Mouse (Mus musculus): ENCODE results near the gene Srsf7. TPM values are rescaled to one million over a fixed set of nuclear protein-coding genes. Genes with fewer than 3 reads are reported as not detected.
A peak's percentile ranks its signal among the peaks of the same experiment; 100 is the strongest.

The Srsf7 gene
- polyA plus RNA-seq, 1 experiment from 2014 or later, result 575 TPM

DNA sequence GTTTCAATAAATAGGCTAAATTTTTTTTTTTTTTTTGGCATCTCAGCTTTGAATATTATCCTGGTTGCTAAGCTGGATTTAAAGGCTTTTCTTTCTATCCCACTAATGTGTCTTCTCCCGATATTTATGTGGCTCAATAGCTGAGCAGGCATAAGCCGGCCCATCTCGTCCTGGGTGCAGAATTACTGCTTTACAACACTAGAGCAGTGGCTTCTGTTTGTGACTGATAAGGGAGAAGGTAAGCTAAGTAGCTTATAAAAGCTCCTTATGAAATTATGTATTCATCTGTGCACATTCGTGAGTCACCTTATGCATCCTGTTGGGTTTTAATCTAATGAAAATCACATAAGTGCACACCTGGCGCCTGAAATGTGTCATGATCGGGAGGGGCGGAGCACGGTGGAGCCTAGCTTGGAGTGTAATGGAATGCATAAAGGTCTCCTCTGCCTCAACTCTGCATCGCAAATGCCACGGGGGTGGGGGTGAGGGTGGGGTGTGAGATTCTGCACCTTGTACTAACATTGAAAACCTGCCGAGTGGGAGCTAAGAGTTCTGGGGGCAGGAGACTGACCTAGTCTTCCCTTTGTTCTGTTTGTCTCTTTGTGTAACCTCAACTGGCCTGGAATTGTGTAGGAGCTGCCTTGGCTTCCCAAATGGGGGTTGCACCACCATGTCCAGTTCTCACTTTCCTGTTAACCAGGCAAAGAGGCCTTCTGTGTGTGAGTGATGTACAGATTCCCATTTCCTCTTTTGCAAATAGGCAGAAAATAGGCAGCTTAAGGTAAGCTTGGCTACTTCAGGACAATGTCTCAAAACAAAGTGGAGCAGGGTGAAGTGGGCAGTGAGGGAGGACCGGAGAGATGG is 54.1 kb downstream of the Srsf7 start:
- Histone ChIP-seq H3K4me3 (replicated peaks; ENCODE audit: low read length) (no peak overlapping the region), H3K4me1 (replicated peaks; ENCODE audit: control insufficient read depth, insufficient read depth, low read length) (no peaks in the 10 kb centered on the region), H3K9me3 (ENCODE audit: control insufficient read depth, low read length) (no peaks in the 10 kb centered on the region), H3K4me2 (ENCODE audit: low read length) (no peak overlapping the region), H3K36me3 (ENCODE audit: control insufficient read depth, insufficient read depth) (no peaks in the 10 kb centered on the region), H3K27ac (ENCODE audit: low read length) (no peak overlapping the region), H3K9ac (replicated peaks; ENCODE audit: low read depth, low read length) (no peak overlapping the region), H3K27me3 (replicated peaks; ENCODE audit: control insufficient read depth, insufficient read depth, low read length) (no peaks in the 10 kb centered on the region)
- 76% methylated on average over 12 of the region's 12 CpGs for WGBS
- ATAC-seq, result peak; percentile 26; the same call in 1 of the 2 replicates

DNA sequence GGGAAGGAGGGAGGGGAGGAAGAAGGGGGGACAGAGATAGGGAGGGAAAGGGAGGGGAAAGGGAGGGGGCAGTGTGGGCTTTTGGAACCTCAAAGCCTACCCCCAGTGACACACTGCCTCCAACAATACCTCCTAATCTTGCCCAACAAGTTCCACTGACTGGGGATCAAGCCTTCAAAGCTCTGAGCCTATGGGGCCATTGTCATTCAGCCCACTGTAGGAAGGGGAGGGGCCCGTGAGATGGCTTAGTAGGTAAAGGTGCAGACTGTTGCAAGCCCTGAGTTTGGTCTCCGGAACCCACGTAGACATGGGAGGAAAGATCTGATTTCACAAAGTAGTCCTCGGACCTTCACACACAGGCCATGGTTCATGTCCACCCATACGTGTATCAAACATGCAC is 55.8 kb downstream of the Srsf7 start:
- Histone ChIP-seq H3K4me1 (replicated peaks; ENCODE audit: control insufficient read depth, insufficient read depth, low read length) (no peaks in the 10 kb centered on the region), H3K4me3 (replicated peaks; ENCODE audit: low read length) (no peak overlapping the region), H3K4me2 (ENCODE audit: low read length) (no peak overlapping the region), H3K27me3 (replicated peaks; ENCODE audit: control insufficient read depth, insufficient read depth, low read length) (no peaks in the 10 kb centered on the region), H3K27ac (ENCODE audit: low read length) (no peak overlapping the region), H3K9me3 (ENCODE audit: control insufficient read depth, low read length) (no peaks in the 10 kb centered on the region), H3K9ac (replicated peaks; ENCODE audit: low read depth, low read length) (no peak overlapping the region), H3K36me3 (ENCODE audit: control insufficient read depth, insufficient read depth) (no peaks in the 10 kb centered on the region)
- no peak for ATAC-seq
- WGBS, result 29% methylated on average over 5 of the region's 5 CpGs

Other genes starting within 250 kb of the Srsf7 start
- gene Hnrnpll, start 145.0 kb downstream of the Srsf7 start, polyA plus RNA-seq (2015; fragmentation: Nextera tagmentation; extraction: Ambion mirVana), result 66.6 and 77.6 TPM in 2 replicates
- gene Galm, start 79.8 kb downstream of the Srsf7 start, polyA plus RNA-seq (2015; fragmentation: Nextera tagmentation; extraction: Ambion mirVana), result 1.7 and 2.4 TPM in 2 replicates
- not detected in 2 replicates for gene Ttc39d, start 153 bp upstream of the Srsf7 start, polyA plus RNA-seq (2015; fragmentation: Nextera tagmentation; extraction: Ambion mirVana)
- 25.2 and 25.8 TPM in 2 replicates for gene Gemin6, start 17.1 kb upstream of the Srsf7 start, polyA plus RNA-seq (2015; fragmentation: Nextera tagmentation; extraction: Ambion mirVana)
- gene Morn2, start 82.9 kb upstream of the Srsf7 start, polyA plus RNA-seq (2015; fragmentation: Nextera tagmentation; extraction: Ambion mirVana), result 40.8 and 42.8 TPM in 2 replicates
- 54.4 and 56.7 TPM in 2 replicates for gene Dhx57, start 83.2 kb upstream of the Srsf7 start, polyA plus RNA-seq (2015; fragmentation: Nextera tagmentation; extraction: Ambion mirVana)
- 1.0 and 1.2 TPM in 2 replicates for gene Arhgef33, start 100.1 kb upstream of the Srsf7 start, polyA plus RNA-seq (2015; fragmentation: Nextera tagmentation; extraction: Ambion mirVana)
- 1.9 and 4.0 TPM in 2 replicates for gene Gm10190, start 166.2 kb upstream of the Srsf7 start, polyA plus RNA-seq (2015; fragmentation: Nextera tagmentation; extraction: Ambion mirVana)

All from forebrain, embryonic 16.5 days (tissue).